Mouse (Mus musculus) forebrain, embryonic 15.5 days (tissue): ENCODE measurements at regions not wholly inside any gene's neighbourhood (a gene's known extent, or its start where the extent isn't known, plus 50 kb on each side); places are given as distances from the start of the nearest gene placed in this dataset.

Experiments used
- ATAC-seq: fragments of 200-750 bp; cut with Nextera tagmentation; replicated peaks from 2 replicates; pipeline ENCODE4 v1.8.0; 2017; ENCODE audit warnings: mild to moderate bottlenecking, moderate TSS enrichment, moderate library complexity
- H3K27ac ChIP-seq: fragments of 300-500 bp; sonication (generic); replicated peaks from 2 replicates; pipeline ENCODE4 v1.5.1; 2015; ENCODE audit warnings: mild to moderate bottlenecking, inconsistent platforms
- H3K27me3 ChIP-seq: fragments of 300-500 bp; sonication (generic); 2 replicates; pipeline ENCODE4 v1.6.1; 2015; ENCODE audit warnings: inconsistent platforms
- H3K36me3 ChIP-seq: fragments of 300-500 bp; sonication (generic); 2 replicates; pipeline ENCODE4 v1.6.1; 2015; ENCODE audit warnings: mild to moderate bottlenecking, inconsistent platforms
- H3K4me1 ChIP-seq: fragments of 300-500 bp; sonication (generic); 2 replicates; pipeline ENCODE4 v1.6.1; 2015; ENCODE audit warnings: inconsistent platforms
- H3K4me2 ChIP-seq: fragments of 300-500 bp; sonication (generic); replicated peaks from 2 replicates; pipeline ENCODE4 v1.6.1; 2015; ENCODE audit warnings: mild to moderate bottlenecking, inconsistent platforms
- H3K4me3 ChIP-seq: fragments of 300-500 bp; sonication (generic); 2 replicates; pipeline ENCODE4 v1.5.1; 2015; ENCODE audit warnings: mild to moderate bottlenecking, inconsistent platforms
- H3K9ac ChIP-seq: fragments of 300-500 bp; sonication (generic); replicated peaks from 2 replicates; pipeline ENCODE4 v1.6.1; 2015; ENCODE audit warnings: mild to moderate bottlenecking, inconsistent platforms
- H3K9me3 ChIP-seq: fragments of 300-500 bp; sonication (generic); 2 replicates; pipeline ENCODE4 v1.6.1; 2016; ENCODE audit warnings: inconsistent platforms
- WGBS: fragments of 180-500 bp; shearing (Covaris S2); methylation state at CpG from one replicate; pipeline ENCODE4 v1.1.7; 2015; ENCODE audit warnings: mixed read lengths; 5-methylcytosine and 5-hydroxymethylcytosine counted together

DNA sequence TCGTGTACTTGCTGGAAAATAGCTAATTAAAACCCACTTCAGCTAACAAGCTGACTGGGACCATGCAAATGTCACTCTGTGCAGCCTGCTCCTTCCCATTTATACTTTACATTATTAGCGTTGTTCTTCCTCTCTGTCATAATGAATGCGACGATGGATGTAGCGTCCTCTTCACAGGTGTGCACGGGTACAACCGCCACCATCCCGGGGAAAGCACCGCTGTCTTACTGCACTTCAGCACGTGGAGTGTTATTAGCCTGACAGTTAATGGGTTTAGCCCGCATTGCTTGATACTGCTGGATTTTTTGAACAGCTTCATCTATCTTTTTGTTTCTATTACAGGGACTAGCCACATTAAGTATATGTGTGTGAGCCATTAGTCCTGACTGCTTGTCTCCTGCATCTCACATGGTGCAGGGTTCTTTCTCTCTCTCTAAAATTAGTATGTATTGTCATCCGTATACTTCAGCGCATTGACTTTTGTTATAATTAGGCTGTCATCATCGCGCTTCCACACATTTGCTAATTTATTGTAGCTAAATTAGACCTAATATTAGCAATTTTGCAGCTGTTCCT is 383.0 kb downstream of the Rnf144b start:
- Histone ChIP-seq H3K36me3 (no peaks in the 10 kb centered on the region), H3K4me3 (no peak overlapping the region), H3K9me3 (no peaks in the 10 kb centered on the region), H3K4me2 (no peak overlapping the region), H3K4me1 (peaks cover 5% of the 10 kb centered on the region), H3K27ac (peak overlapping the region; percentile 39), H3K27me3 (no peaks in the 10 kb centered on the region), H3K9ac (no peak overlapping the region)
- peak; percentile 41; the same call in 1 of the 2 replicates for ATAC-seq
- 59% methylated on average over 15 of the region's 15 CpGs for WGBS

DNA sequence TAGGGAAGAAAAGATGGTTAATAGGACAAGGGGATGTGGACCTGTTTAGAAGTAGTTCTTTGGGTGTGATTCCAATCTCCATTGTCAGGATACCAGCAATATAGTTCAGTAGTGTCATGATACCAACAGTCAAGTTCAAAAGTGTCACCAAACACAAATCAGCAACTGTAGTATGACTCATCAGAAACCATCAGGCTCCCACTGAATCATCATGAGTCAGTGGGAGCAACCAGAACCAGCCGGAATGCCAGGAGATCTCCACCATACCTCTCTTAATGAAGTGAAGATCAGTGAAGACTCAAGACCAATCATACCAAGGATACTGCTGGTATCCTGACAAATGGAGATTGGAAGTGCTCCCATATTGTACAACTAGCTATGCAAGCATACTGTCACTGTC is 410.5 kb downstream of the Rnf144b start:
- Histone ChIP-seq H3K4me3 (no peak overlapping the region), H3K9me3 (no peaks in the 10 kb centered on the region), H3K36me3 (no peaks in the 10 kb centered on the region), H3K4me1 (no peaks in the 10 kb centered on the region), H3K27ac (no peak overlapping the region), H3K27me3 (no peaks in the 10 kb centered on the region), H3K4me2 (no peak overlapping the region), H3K9ac (no peak overlapping the region)
- 97% methylated on average over 1 of the region's 1 CpGs for WGBS
- no peak for ATAC-seq

DNA sequence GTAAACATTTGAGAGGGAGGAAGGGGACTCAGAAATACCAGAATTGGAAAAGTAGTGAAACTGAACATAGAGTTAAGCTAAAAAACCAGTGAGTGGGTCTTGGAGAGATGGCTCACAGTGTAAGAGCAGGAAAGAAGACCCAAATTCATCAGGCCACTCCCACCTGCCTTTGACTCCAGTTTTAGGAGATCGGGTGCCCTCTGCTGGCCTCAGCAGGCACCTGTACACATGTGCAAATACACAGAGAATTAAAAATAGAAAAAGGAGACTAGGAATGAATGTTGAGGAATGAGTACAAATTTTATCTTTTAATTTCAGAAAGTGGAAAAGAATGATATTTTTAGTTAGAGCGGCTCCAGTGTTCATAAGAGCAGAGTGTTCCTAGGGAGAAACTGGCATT is 414.7 kb downstream of the Rnf144b start:
- Histone ChIP-seq H3K27ac (no peak overlapping the region), H3K27me3 (no peaks in the 10 kb centered on the region), H3K9ac (no peak overlapping the region), H3K4me3 (no peak overlapping the region), H3K36me3 (no peaks in the 10 kb centered on the region), H3K4me2 (no peak overlapping the region), H3K4me1 (no peaks in the 10 kb centered on the region), H3K9me3 (no peaks in the 10 kb centered on the region)
- 96% methylated on average over 2 of the region's 2 CpGs for WGBS
- ATAC-seq: no peak

DNA sequence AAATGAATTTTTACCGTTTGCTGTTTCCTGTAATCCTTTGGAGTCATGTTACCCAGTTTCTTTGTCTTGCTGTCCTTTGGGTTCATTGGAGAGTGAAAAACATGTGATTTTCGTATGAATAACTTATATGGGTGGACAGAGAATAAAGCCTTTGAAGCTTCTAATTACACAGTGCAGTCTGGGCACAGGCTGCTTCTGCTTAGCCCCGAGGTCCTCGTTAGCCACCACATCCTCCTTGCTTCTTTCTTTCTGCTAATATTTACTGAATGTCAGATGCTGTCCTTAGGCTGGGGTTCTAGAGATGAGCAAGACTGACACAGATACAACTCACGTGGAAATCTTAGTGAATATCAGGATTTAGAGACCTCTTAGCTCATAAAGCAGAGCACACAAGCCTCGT is 427.2 kb downstream of the Rnf144b start:
- no peak overlapping the region for H3K27ac ChIP-seq
- H3K36me3 ChIP-seq: no peaks in the 10 kb centered on the region
- peaks cover 6% of the 10 kb centered on the region; the same call in 1 of the 2 replicates for H3K4me1 ChIP-seq
- no peak overlapping the region for H3K4me3 ChIP-seq
- 17% methylated on average over 6 of the region's 6 CpGs for WGBS
- no peak overlapping the region for H3K9ac ChIP-seq
- no peak for ATAC-seq
- H3K4me2 ChIP-seq: no peak overlapping the region
- H3K9me3 ChIP-seq: no peaks in the 10 kb centered on the region
- H3K27me3 ChIP-seq: no peaks in the 10 kb centered on the region

DNA sequence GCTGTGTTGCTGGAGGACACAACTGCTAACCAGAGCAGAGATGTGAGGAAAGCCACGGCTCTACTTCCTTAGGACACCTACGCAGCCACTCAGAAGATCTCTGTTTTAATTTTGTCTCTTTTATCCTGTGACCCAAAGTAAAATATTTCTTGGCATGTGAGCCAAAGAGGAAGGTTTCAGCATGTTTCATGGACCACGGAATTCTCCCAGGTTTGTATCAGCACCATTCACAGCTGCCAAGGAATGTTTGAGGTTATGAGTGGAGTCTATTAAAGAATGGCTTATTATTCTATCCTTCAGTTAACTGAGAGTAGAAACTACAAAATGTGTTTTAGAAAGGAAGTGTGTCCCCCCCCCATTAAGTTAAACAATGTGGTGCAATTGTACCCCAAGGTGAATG is 429.8 kb downstream of the Rnf144b start:
- Histone ChIP-seq H3K36me3 (no peaks in the 10 kb centered on the region), H3K9me3 (no peaks in the 10 kb centered on the region), H3K9ac (no peak overlapping the region), H3K27ac (no peak overlapping the region), H3K27me3 (no peaks in the 10 kb centered on the region), H3K4me1 (peaks cover 9% of the 10 kb centered on the region), H3K4me3 (no peak overlapping the region), H3K4me2 (no peak overlapping the region)
- 89% methylated on average over 3 of the region's 3 CpGs for WGBS
- ATAC-seq: no peak

DNA sequence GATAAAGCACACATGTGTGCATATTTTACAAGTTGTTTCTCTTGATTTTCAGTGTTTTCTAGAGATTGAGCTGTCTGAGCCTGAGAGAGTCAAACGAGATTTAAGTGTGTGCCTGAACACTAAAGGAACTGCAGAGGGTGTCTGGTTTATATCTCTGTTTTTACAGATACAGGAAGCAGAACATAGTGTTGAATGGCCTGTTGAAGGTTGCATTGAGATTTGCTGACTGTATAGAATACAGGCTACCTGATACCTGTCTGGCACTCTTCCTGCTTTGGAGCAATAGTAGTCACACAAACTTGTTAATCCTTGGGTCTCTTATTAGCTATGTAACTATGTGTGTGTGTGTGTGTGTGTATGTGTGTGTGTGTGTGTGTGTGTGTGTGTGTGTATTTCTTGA is 431.7 kb downstream of the Rnf144b start:
- Histone ChIP-seq H3K4me2 (no peak overlapping the region), H3K27ac (no peak overlapping the region), H3K27me3 (no peaks in the 10 kb centered on the region), H3K36me3 (no peaks in the 10 kb centered on the region), H3K9ac (no peak overlapping the region), H3K4me1 (peaks cover 17% of the 10 kb centered on the region), H3K4me3 (no peak overlapping the region), H3K9me3 (no peaks in the 10 kb centered on the region)
- 77% methylated on average over 1 of the region's 1 CpGs for WGBS
- no peak for ATAC-seq

DNA sequence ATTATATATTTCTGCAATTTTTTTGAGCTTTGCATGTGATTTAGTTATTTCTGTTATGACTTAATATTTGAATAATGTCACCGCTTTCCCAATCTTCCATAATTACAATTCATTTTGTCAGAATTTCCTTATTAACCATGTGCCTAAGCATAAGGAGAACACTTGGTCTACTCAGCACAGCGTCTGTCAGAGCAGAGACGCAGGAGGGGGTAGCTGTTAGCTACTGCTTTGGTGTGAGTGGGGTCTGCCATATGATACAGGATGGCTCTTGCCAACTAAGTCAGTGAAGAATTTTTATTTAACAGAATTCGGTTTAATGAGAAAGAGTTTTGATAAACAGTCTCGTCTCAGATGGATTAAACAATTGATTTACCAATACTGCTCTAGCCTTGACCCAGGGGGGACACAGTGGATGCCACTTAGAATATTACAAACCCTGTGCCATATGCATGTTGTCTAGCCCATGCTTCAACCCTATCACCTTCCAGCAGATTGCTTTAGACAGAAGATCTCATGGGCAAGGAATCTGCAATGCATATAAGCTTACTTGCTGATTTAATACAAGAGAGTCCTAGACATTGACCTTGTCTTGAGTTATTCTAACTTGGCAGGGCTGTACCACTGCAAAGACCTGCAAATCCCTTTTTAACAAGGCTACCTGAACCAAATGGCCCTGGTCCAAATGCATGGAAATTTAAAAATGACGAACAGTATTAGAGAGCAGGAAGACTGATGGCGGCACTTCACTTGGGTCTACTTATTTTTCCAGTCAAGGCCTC is 434.9 kb downstream of the Rnf144b start:
- Histone ChIP-seq H3K27ac (peak overlapping the region; percentile 25; the same call in 1 of the 2 replicates), H3K4me1 (peaks cover 11% of the 10 kb centered on the region), H3K4me3 (no peak overlapping the region), H3K4me2 (no peak overlapping the region), H3K36me3 (no peaks in the 10 kb centered on the region), H3K9me3 (no peaks in the 10 kb centered on the region), H3K27me3 (no peaks in the 10 kb centered on the region), H3K9ac (no peak overlapping the region)
- WGBS: 67% methylated on average over 7 of the region's 7 CpGs
- ATAC-seq: peak; percentile 88

DNA sequence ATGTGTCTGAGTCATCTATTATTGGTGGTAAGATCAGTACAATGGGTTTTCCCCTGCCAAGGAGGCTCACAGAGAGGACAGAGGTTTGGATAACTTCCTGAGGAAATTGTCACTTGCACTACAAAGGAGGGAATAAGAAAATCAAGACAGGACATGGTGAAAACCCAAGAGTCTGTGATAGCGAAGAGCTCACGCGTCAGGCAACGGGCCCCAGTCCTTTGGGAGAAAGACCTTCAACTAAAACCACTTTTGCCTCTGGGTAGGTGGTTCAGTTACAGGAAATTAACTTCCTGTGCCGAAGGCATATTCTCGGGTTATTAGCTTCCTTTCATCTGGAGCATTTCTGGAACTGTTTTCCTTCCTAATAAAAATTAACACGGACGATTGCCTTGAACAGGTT is 440.4 kb downstream of the Rnf144b start:
- no peak overlapping the region for H3K9ac ChIP-seq
- no peak overlapping the region for H3K4me2 ChIP-seq
- no peaks in the 10 kb centered on the region for H3K27me3 ChIP-seq
- ATAC-seq: no peak
- H3K4me1 ChIP-seq: peaks cover 3% of the 10 kb centered on the region; the same call in 1 of the 2 replicates
- WGBS: 91% methylated on average over 8 of the region's 8 CpGs
- no peaks in the 10 kb centered on the region for H3K9me3 ChIP-seq
- H3K27ac ChIP-seq: no peak overlapping the region
- H3K4me3 ChIP-seq: no peak overlapping the region
- H3K36me3 ChIP-seq: no peaks in the 10 kb centered on the region

DNA sequence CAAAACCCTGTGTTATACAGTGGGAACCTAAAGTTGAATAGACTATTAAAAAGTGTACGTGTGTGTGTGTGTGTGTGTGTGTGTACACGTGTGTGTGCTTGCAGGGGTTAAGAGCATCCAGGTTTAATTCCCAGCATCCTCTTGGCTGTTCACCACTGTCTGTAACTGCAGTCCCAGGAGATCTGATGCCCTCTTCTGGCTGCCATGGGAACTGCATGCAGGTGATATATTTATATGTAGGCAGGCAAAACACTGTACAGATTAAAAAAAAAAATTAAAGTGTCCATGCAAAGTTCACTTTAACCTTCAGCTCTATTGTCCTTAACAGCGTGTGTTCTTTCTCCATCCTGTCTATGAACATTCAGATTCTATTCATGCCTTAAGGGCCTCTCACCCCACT is 454.1 kb downstream of the Rnf144b start:
- no peak overlapping the region for H3K27ac ChIP-seq
- H3K27me3 ChIP-seq: no peaks in the 10 kb centered on the region
- no peak overlapping the region for H3K4me2 ChIP-seq
- no peaks in the 10 kb centered on the region for H3K4me1 ChIP-seq
- H3K9ac ChIP-seq: no peak overlapping the region
- whole genome bisulfite sequencing: 70% methylated on average over 3 of the region's 3 CpGs
- no peaks in the 10 kb centered on the region for H3K36me3 ChIP-seq
- no peak for ATAC-seq
- H3K9me3 ChIP-seq: no peaks in the 10 kb centered on the region
- H3K4me3 ChIP-seq: no peak overlapping the region

DNA sequence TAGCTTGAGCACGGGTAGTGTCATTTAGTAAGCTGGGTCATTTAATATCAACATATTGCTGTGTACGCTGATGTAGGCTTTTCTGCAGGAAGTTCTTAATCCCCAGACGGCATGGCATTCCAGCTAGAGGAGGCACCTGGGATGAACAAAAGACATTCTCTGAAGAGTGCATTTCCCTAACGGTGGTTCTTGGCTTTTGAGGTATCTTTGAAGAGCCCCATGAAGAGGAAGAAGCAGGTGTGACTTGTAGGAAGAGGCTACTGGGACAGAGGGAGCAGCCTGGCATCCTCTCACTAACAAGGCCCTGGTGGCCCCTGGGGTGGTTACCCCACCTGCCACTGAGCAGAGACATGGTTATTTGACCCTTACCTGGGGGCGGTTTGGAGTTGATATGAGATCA is 457.7 kb downstream of the Rnf144b start:
- Histone ChIP-seq H3K4me2 (no peak overlapping the region), H3K9ac (no peak overlapping the region), H3K9me3 (no peaks in the 10 kb centered on the region), H3K36me3 (no peaks in the 10 kb centered on the region), H3K4me1 (no peaks in the 10 kb centered on the region), H3K27me3 (no peaks in the 10 kb centered on the region), H3K4me3 (no peak overlapping the region), H3K27ac (no peak overlapping the region)
- 85% methylated on average over 5 of the region's 5 CpGs for WGBS
- no peak for ATAC-seq

DNA sequence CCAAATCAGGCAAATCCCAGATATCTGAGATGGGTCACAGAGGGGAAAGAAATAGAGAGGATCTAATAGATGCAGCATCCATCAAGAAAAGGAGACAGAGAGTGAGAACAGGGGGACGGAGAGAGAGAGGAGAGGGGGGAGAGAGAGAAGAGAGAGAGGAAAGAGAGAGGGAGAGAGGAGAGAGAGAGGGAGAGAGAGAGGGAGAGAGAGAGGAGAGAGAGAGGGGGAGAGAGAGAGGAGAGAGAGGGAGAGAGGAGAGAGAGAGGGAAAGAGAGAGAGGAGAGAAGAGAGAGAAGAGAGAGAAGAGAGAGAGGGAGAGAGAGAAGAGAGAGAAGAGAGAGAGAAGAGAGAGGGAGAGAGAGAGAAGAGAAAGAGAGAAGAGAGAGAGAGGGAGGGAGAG is 462.7 kb downstream of the Rnf144b start:
- 87% methylated on average over 1 of the region's 1 CpGs for WGBS

DNA sequence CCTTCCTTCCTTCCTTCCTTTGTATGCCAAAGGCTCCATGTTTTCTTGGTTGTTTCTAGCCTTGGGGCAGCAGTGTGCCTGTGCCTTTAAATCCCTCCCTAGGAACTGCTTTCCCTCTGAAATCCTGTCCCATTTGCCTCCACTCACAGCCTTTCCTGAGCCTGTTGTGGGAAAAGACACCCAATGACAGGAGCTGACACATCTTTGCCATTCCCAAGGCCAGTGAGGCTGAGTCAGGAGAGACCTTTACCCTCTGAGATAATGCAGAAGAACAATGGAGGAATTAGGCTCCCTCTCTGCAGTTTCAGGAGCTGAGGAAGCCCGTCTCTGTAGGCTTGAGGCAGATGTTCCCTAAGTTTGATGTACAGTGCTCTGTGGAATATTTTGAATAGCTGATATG is 480.2 kb downstream of the Rnf144b start:
- WGBS: 22% methylated on average over 1 of the region's 1 CpGs
- H3K9me3 ChIP-seq: no peaks in the 10 kb centered on the region
- H3K9ac ChIP-seq: no peak overlapping the region
- H3K36me3 ChIP-seq: no peaks in the 10 kb centered on the region
- no peaks in the 10 kb centered on the region for H3K27me3 ChIP-seq
- H3K4me1 ChIP-seq: no peaks in the 10 kb centered on the region
- H3K27ac ChIP-seq: no peak overlapping the region
- no peak overlapping the region for H3K4me2 ChIP-seq
- no peak for ATAC-seq
- H3K4me3 ChIP-seq: no peak overlapping the region

More for the DNA sequence above, 462.7 kb downstream of the Rnf144b start:
- H3K4me3 ChIP-seq: no peak overlapping the region
- no peaks in the 10 kb centered on the region for H3K36me3 ChIP-seq
- ATAC-seq: no peak
- H3K4me1 ChIP-seq: no peaks in the 10 kb centered on the region
- H3K9me3 ChIP-seq: no peaks in the 10 kb centered on the region
- H3K27ac ChIP-seq: no peak overlapping the region
- H3K27me3 ChIP-seq: no peaks in the 10 kb centered on the region
- H3K9ac ChIP-seq: no peak overlapping the region
- H3K4me2 ChIP-seq: no peak overlapping the region

DNA sequence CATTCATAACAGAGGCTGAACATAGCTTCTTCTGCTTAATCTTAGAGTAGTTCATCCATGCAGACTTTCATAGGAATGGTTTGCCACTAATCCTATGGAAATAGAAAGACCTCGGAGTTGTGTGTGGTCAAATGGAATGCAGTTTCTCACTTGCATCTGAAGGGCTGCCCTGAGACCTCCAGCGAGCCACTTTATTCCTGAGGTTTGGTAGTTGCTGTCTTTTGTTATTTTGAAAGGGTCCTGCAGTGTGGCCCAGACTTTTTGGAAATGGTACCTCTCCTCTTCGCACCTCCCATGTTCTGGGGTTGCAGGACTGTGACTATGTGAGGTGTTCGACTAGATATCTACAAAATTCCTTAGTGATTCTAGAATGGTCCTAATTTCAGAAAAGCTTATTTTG is 489.0 kb downstream of the Rnf144b start:
- H3K9ac ChIP-seq: no peak overlapping the region
- H3K27ac ChIP-seq: no peak overlapping the region
- no peak for ATAC-seq
- WGBS: 88% methylated on average over 4 of the region's 4 CpGs
- H3K4me3 ChIP-seq: no peak overlapping the region
- H3K4me2 ChIP-seq: no peak overlapping the region
- H3K9me3 ChIP-seq: no peaks in the 10 kb centered on the region
- H3K36me3 ChIP-seq: no peaks in the 10 kb centered on the region
- no peaks in the 10 kb centered on the region for H3K27me3 ChIP-seq
- peaks cover 12% of the 10 kb centered on the region for H3K4me1 ChIP-seq
